ENCODE assay signal across 11 mouse cellular contexts in genomic region chr19:55985518-55985917, GRCm38 (mm10).
A peak's percentile ranks its signal among the peaks of the same experiment; 100 is the strongest.
DNase-seq lines count a peak whose midpoint lies in the region; TF ChIP-seq lines count a peak whose summit lies in the region.
"Had no signal": no experiment of that assay in that cellular context is flagged by ENCODE, and none has a peak within 500 bp of the region (broad histone marks: within the 10 kb centered on the region; RNA-seq: fewer than 3 reads in every experiment).

No protein-coding gene starts in this region.

- no peak overlapping the region for H3K27ac ChIP-seq in left cerebral cortex, adult 2 months
- H3K27ac ChIP-seq: liver, embryonic 13.5 days; midbrain, embryonic 15.5 days had no signal

- intact Hi-C loops in left cerebral cortex, postnatal 4 days (cut with DNase I): no loop called here
- intact Hi-C loops in left cerebral cortex, adult 2 months (cut with DNase I): no loop called here

- H3K4me3 ChIP-seq in left cerebral cortex, adult 2 months: no peak overlapping the region
- H3K4me3 ChIP-seq: liver, embryonic 13.5 days; midbrain, embryonic 15.5 days had no signal

- peak; percentile 44 for DNase-seq in embryo, embryonic 11 days
- DNase-seq in embryo, embryonic 10.5 days (ENCODE audit: low spot score): no peak
- DNase-seq in left cerebral cortex, postnatal 4 days: peak; percentile 61
- no peak for DNase-seq in left cerebral cortex, adult 2 months (ENCODE audit: extremely low spot score in 1 of 2, low spot score in 2 of 2)
- DNase-seq in gastrocnemius, adult 8-10 months (ENCODE audit: low spot score in 2 of 2): peak; percentile 54 to 60
- DNase-seq in layer of hippocampus, postnatal 36 days: peak; percentile 32 to 37
- DNase-seq in lung, postnatal 10 days: no peak
- DNase-seq in thymus, postnatal 36 days: no peak
- DNase-seq: kidney, adult 9 months; liver, embryonic 13.5 days had no signal

- no peak for TF ChIP-seq CTCF in left cerebral cortex, adult 2 months (IDR thresholded peaks at IDR 0.05)

Comparison
In these comparisons a context has a peak if more than half of its experiments do, and no peak if none do; other contexts are left out.
1. DNase-seq: peak in embryo, embryonic 11 days (single experiment), left cerebral cortex, postnatal 4 days (single experiment), gastrocnemius, adult 8-10 months (2 of 2) and layer of hippocampus, postnatal 36 days (2 of 2); none in embryo, embryonic 10.5 days (single experiment), left cerebral cortex, adult 2 months (0 of 2), lung, postnatal 10 days (single experiment) and thymus, postnatal 36 days (0 of 2).